Mouse (Mus musculus) ES-E14 (cell line): ENCODE data around the gene Olfr553.

Experiments
- MAFK ChIP-seq: IDR thresholded peaks from 2 replicates; pipeline ENCODE4 v1.6.1; 2014; ENCODE audit warnings: mild to moderate bottlenecking, low read depth, low read length, inconsistent platforms; ENCODE audit not compliant: insufficient read depth
- ZC3H11A ChIP-seq: IDR thresholded peaks from 2 replicates; pipeline ENCODE4 v1.6.1; 2012; ENCODE audit warnings: low read depth, mild to moderate bottlenecking, inconsistent platforms, low read length, borderline replicate concordance

- TF ChIP-seq MAFK (no peak), ZC3H11A (no peak)
Measured at GRCm38 (mm10) chr7:102597378-102598031, 20.5 kb downstream of the Olfr553 start, which contains the start of gene Olfr552.
